Mouse (Mus musculus) G1E (cell line): ENCODE measurements around the gene Gjd3.
"Not testable (repeated sequence)": the region's sequence is repeated elsewhere in the genome, so short reads cannot be mapped to it uniquely, and the experiment has no call there.

Source experiments
- CTCF ChIP-seq: IDR thresholded peaks from 2 replicates; pipeline ENCODE4 v1.5.1; 2012; ENCODE audit warnings: low read depth, low read length, inconsistent platforms, mixed read lengths
- GATA1 ChIP-seq: IDR thresholded peaks from 2 replicates; pipeline ENCODE4 v1.6.1; 2012; ENCODE audit warnings: borderline replicate concordance, low read length, inconsistent platforms, mixed read lengths
- TAL1 ChIP-seq: conservative IDR thresholded peaks from 2 replicates; pipeline ENCODE4 v1.6.1; 2012; ENCODE audit warnings: low read depth, low read length, inconsistent platforms, mixed read lengths

GRCm38 (mm10) chr11:98933847-98934246 lies 49.0 kb downstream of the Gjd3 start:
- TF ChIP-seq GATA1, CTCF, TAL1: not testable (repeated sequence)
